Mouse (Mus musculus) hindbrain, embryonic 11.5 days (tissue): ENCODE results near the gene Pimreg. TPM values are rescaled to one million over a fixed set of nuclear protein-coding genes. Genes with fewer than 3 reads are reported as not detected.

ENCODE experiments used
- ATAC-seq: fragments of 200-750 bp; cut with Nextera tagmentation; 2 replicates; pipeline ENCODE4 v1.8.0; 2017; ENCODE audit warnings: mild to moderate bottlenecking, moderate TSS enrichment, moderate library complexity; ENCODE audit not compliant: low FRiP score
- DNase-seq: peaks from one replicate; pipeline ENCODE4 v3.0.0-alpha.2; 2015; ENCODE audit warnings: low spot score
- H3K27ac ChIP-seq: fragments of 300-500 bp; sonication (generic); 2 replicates; pipeline ENCODE4 v1.5.1; 2014; ENCODE audit warnings: mild to moderate bottlenecking, low read depth, low read length
- H3K27me3 ChIP-seq: fragments of 300-500 bp; sonication (generic); 2 replicates; pipeline ENCODE4 v1.6.1; 2014; ENCODE audit warnings: mild to moderate bottlenecking, low read length, moderate library complexity, mixed read lengths; ENCODE audit not compliant: control insufficient read depth, insufficient read depth
- H3K36me3 ChIP-seq: fragments of 300-500 bp; sonication (generic); 2 replicates; pipeline ENCODE4 v1.6.1; 2014; ENCODE audit warnings: mild to moderate bottlenecking, low read length, moderate library complexity, mixed read lengths; ENCODE audit not compliant: control insufficient read depth, insufficient read depth
- H3K4me1 ChIP-seq: fragments of 300-500 bp; sonication (generic); replicated peaks from 2 replicates; pipeline ENCODE4 v1.6.1; 2014; ENCODE audit warnings: low read length, mixed read lengths; ENCODE audit not compliant: control insufficient read depth, insufficient read depth
- H3K4me2 ChIP-seq: fragments of 300-500 bp; sonication (generic); replicated peaks from 2 replicates; pipeline ENCODE4 v1.6.1; 2014; ENCODE audit warnings: mild to moderate bottlenecking, low read depth, low read length
- H3K4me3 ChIP-seq: fragments of 300-500 bp; sonication (generic); 2 replicates; pipeline ENCODE4 v1.5.1; 2014; ENCODE audit warnings: low read depth, low read length
- H3K9ac ChIP-seq: fragments of 300-500 bp; sonication (generic); 2 replicates; pipeline ENCODE4 v1.6.1; 2014; ENCODE audit warnings: low read depth, low read length
- H3K9me3 ChIP-seq: fragments of 300-500 bp; sonication (generic); 2 replicates; pipeline ENCODE4 v1.6.1; 2016; ENCODE audit warnings: low read length; ENCODE audit not compliant: control insufficient read depth
- WGBS: fragments of 180-500 bp; shearing (Covaris S2); extraction: QIAGEN DNeasy Blood & Tissue Kit; methylation state at CpG from one replicate; pipeline ENCODE4 v1.1.7; 2014; 5-methylcytosine and 5-hydroxymethylcytosine counted together
- polyA plus RNA-seq: library from polyadenylated mRNA; unstranded; fragments of >200 nt; fragmentation: Nextera tagmentation; extraction: Ambion mirVana; gene quantifications from 2 replicates; pipeline ENCODE4 v1.2.1, GENCODE M21; 2014

Pimreg gene
- polyA plus RNA-seq, 1 experiment from 2014 or later, result 158 TPM

GRCm38 (mm10) chr11:72066330-72066729 is 24.5 kb downstream of the Pimreg start:
- 36% methylated on average over 6 of the region's 6 CpGs for whole genome bisulfite sequencing
- H3K4me2 ChIP-seq, result no peak overlapping the region
- H3K27me3 ChIP-seq, result no peaks in the 10 kb centered on the region
- H3K4me3 ChIP-seq, result no peak overlapping the region
- H3K9me3 ChIP-seq, result no peaks in the 10 kb centered on the region
- H3K27ac ChIP-seq, result no peak overlapping the region
- H3K4me1 ChIP-seq, result no peaks in the 10 kb centered on the region
- H3K36me3 ChIP-seq, result no peaks in the 10 kb centered on the region
- H3K9ac ChIP-seq, result no peak overlapping the region
- ATAC-seq (no peak), DNase-seq (peak; percentile 50)

- H3K4me1 ChIP-seq, result no peaks in the 10 kb centered on the region
- ATAC-seq (no peak), DNase-seq (no peak)
- no peak overlapping the region for H3K27ac ChIP-seq
- 83% methylated on average over 5 of the region's 5 CpGs for WGBS
- no peaks in the 10 kb centered on the region for H3K9me3 ChIP-seq
- no peaks in the 10 kb centered on the region for H3K27me3 ChIP-seq
- no peaks in the 10 kb centered on the region for H3K36me3 ChIP-seq
- H3K4me2 ChIP-seq, result no peak overlapping the region
- no peak overlapping the region for H3K4me3 ChIP-seq
- H3K9ac ChIP-seq, result no peak overlapping the region
These were observed 25.5 kb downstream of the Pimreg start for GRCm38 (mm10) chr11:72067326-72067725.

- H3K27me3 ChIP-seq, result no peaks in the 10 kb centered on the region
- H3K36me3 ChIP-seq, result no peaks in the 10 kb centered on the region
- H3K9ac ChIP-seq, result no peak overlapping the region
- no peak for DNase-seq
- no peak overlapping the region for H3K4me2 ChIP-seq
- ATAC-seq, result no peak
- no peaks in the 10 kb centered on the region for H3K4me1 ChIP-seq
- no peaks in the 10 kb centered on the region for H3K9me3 ChIP-seq
- no peak overlapping the region for H3K4me3 ChIP-seq
- no peak overlapping the region for H3K27ac ChIP-seq
- WGBS, result 66% methylated on average over 7 of the region's 7 CpGs
These were observed 26.2 kb downstream of the Pimreg start for GRCm38 (mm10) chr11:72068026-72068425.

GRCm38 (mm10) chr11:72070733-72071132 is 28.9 kb downstream of the Pimreg start:
- Histone ChIP-seq H3K4me2 (no peak overlapping the region), H3K36me3 (no peaks in the 10 kb centered on the region), H3K9ac (no peak overlapping the region), H3K9me3 (no peaks in the 10 kb centered on the region), H3K27me3 (no peaks in the 10 kb centered on the region), H3K27ac (no peak overlapping the region), H3K4me3 (no peak overlapping the region), H3K4me1 (no peaks in the 10 kb centered on the region)
- no peak for ATAC-seq
- DNase-seq, result no peak
- WGBS, result 72% methylated on average over 9 of the region's 9 CpGs

- Histone ChIP-seq H3K4me2 (no peak overlapping the region), H3K9ac (no peak overlapping the region), H3K4me3 (no peak overlapping the region), H3K27ac (no peak overlapping the region), H3K36me3 (no peaks in the 10 kb centered on the region), H3K9me3 (no peaks in the 10 kb centered on the region), H3K4me1 (no peaks in the 10 kb centered on the region), H3K27me3 (no peaks in the 10 kb centered on the region)
- peak; percentile 47; the same call in 1 of the 2 replicates for ATAC-seq
- 43% methylated on average over 6 of the region's 6 CpGs for WGBS
- no peak for DNase-seq
These were observed 30.6 kb downstream of the Pimreg start for GRCm38 (mm10) chr11:72072331-72072905.

- H3K36me3 ChIP-seq, result no peaks in the 10 kb centered on the region
- H3K9me3 ChIP-seq, result no peaks in the 10 kb centered on the region
- H3K4me2 ChIP-seq, result no peak overlapping the region
- no peaks in the 10 kb centered on the region for H3K4me1 ChIP-seq
- no peak overlapping the region for H3K4me3 ChIP-seq
- DNase-seq, result no peak
- no peak for ATAC-seq
- no peaks in the 10 kb centered on the region for H3K27me3 ChIP-seq
- no peak overlapping the region for H3K27ac ChIP-seq
- no peak overlapping the region for H3K9ac ChIP-seq
- 87% methylated on average over 13 of the region's 13 CpGs for WGBS
These were observed 32.4 kb downstream of the Pimreg start for GRCm38 (mm10) chr11:72074230-72074629.

GRCm38 (mm10) chr11:72078056-72078455 is 36.2 kb downstream of the Pimreg start:
- Histone ChIP-seq H3K27ac (no peak overlapping the region), H3K9me3 (no peaks in the 10 kb centered on the region), H3K4me3 (no peak overlapping the region), H3K4me1 (no peaks in the 10 kb centered on the region), H3K27me3 (no peaks in the 10 kb centered on the region), H3K4me2 (no peak overlapping the region), H3K36me3 (no peaks in the 10 kb centered on the region), H3K9ac (no peak overlapping the region)
- WGBS, result 58% methylated on average over 3 of the region's 3 CpGs
- no peak for ATAC-seq
- DNase-seq, result no peak

GRCm38 (mm10) chr11:72078647-72079046 is 36.8 kb downstream of the Pimreg start:
- no peak for DNase-seq

GRCm38 (mm10) chr11:72080461-72080860 is 38.6 kb downstream of the Pimreg start:
- Histone ChIP-seq H3K9ac (no peak overlapping the region), H3K4me3 (no peak overlapping the region), H3K4me2 (no peak overlapping the region), H3K27ac (no peak overlapping the region), H3K4me1 (no peaks in the 10 kb centered on the region), H3K27me3 (no peaks in the 10 kb centered on the region), H3K36me3 (no peaks in the 10 kb centered on the region), H3K9me3 (no peaks in the 10 kb centered on the region)
- DNase-seq, result no peak
- ATAC-seq, result no peak
- WGBS, result 73% methylated on average over 6 of the region's 6 CpGs

More at GRCm38 (mm10) chr11:72078647-72079046, 36.8 kb downstream of the Pimreg start:
- Histone ChIP-seq H3K36me3 (no peaks in the 10 kb centered on the region), H3K9ac (no peak overlapping the region), H3K4me1 (no peaks in the 10 kb centered on the region), H3K9me3 (no peaks in the 10 kb centered on the region), H3K4me2 (no peak overlapping the region), H3K27me3 (no peaks in the 10 kb centered on the region), H3K27ac (no peak overlapping the region), H3K4me3 (no peak overlapping the region)
- no peak for ATAC-seq
- WGBS, result 65% methylated on average over 4 of the region's 4 CpGs
